Mouse (Mus musculus): ENCODE results near the gene Washc4.

DNA sequence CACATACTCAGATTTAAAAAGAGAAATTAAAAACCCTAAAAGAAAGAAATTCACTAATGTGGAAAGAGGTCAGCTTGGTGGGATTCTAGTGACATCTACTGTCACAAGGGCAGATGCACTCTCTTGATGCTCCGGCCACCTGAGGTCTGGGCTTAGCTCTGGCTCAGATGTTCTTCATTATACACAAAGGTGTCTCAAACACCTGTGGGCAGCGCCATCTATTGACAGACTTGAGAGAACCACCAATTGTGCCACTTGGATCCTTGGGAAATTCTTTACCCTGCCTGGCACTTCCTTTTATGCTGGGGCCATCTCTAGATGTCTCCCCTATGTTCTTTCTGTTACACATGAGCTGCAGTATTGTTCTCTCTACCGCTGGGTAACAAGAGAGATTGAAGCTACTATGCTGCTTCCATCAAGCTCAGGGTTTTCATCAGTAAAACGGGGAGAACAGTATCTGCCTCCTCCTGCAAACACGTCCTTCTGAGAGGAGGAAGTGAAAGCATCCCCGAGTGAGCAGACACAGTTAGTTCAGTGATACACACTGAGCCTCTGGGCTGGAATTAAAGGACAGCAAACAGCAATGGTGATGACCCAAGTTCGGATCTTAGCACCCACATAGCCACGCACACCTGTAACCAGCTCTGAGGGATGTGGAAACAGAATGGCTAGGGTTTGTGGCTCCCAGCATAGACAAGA, 34.4 kb upstream of the Washc4 start:
- TF ChIP-seq CHD2 (IDR thresholded peaks at IDR 0.05; ENCODE audit: low read depth, low read length) (no peak), HCFC1 (IDR thresholded peaks at IDR 0.05; ENCODE audit: borderline replicate concordance, insufficient read depth, low read length) (no peak), ZC3H11A (IDR thresholded peaks at IDR 0.05; ENCODE audit: borderline replicate concordance, low read depth, low read length) (0 out of 2 replicates have a peak, but pooled peaks have one; percentile 2), MAFK (IDR thresholded peaks at IDR 0.05; ENCODE audit: insufficient read depth, low read depth, low read length) (no peak)
